Mouse (Mus musculus) embryonic facial prominence, embryonic 13.5 days (tissue): ENCODE data around the gene Rnase10. TPM values are rescaled to one million over a fixed set of nuclear protein-coding genes. Genes with fewer than 3 reads are reported as not detected.
"Not testable (repeated sequence)": the region's sequence is repeated elsewhere in the genome, so short reads cannot be mapped to it uniquely, and the experiment has no call there.

Source experiments
- ATAC-seq: fragments of 200-750 bp; cut with Nextera tagmentation; 2 replicates; pipeline ENCODE4 v1.8.0; 2017; ENCODE audit warnings: low read depth; ENCODE audit not compliant: insufficient number of reproducible peaks, insufficient read depth, low FRiP score, low TSS enrichment
- H3K27ac ChIP-seq: fragments of 300-500 bp; sonication (generic); 2 replicates; pipeline ENCODE4 v1.5.1; 2015; ENCODE audit warnings: moderate library complexity, mild to moderate bottlenecking, inconsistent platforms
- H3K27me3 ChIP-seq: fragments of 300-500 bp; sonication (generic); 2 replicates; pipeline ENCODE4 v1.6.1; 2015; ENCODE audit warnings: mild to moderate bottlenecking, inconsistent platforms
- H3K36me3 ChIP-seq: fragments of 300-500 bp; sonication (generic); 2 replicates; pipeline ENCODE4 v1.6.1; 2015; ENCODE audit warnings: mild to moderate bottlenecking, inconsistent platforms
- H3K4me1 ChIP-seq: fragments of 300-500 bp; sonication (generic); 2 replicates; pipeline ENCODE4 v1.6.1; 2015; ENCODE audit warnings: inconsistent platforms
- H3K4me2 ChIP-seq: fragments of 300-500 bp; sonication (generic); 2 replicates; pipeline ENCODE4 v1.6.1; 2015; ENCODE audit warnings: moderate library complexity, mild to moderate bottlenecking, inconsistent platforms
- H3K4me3 ChIP-seq: fragments of 300-500 bp; sonication (generic); 2 replicates; pipeline ENCODE4 v1.5.1; 2015; ENCODE audit warnings: mild to moderate bottlenecking, inconsistent platforms
- H3K9ac ChIP-seq: fragments of 300-500 bp; sonication (generic); 2 replicates; pipeline ENCODE4 v1.6.1; 2015; ENCODE audit warnings: mild to moderate bottlenecking, inconsistent platforms
- H3K9me3 ChIP-seq: fragments of 300-500 bp; sonication (generic); 2 replicates; pipeline ENCODE4 v1.6.1; 2016; ENCODE audit warnings: inconsistent platforms
- WGBS: fragments of 180-500 bp; shearing (Covaris S2); methylation state at CpG from one replicate; pipeline ENCODE4 v1.1.7; 2015; ENCODE audit warnings: mixed read lengths; 5-methylcytosine and 5-hydroxymethylcytosine counted together
- polyA plus RNA-seq: library from polyadenylated mRNA; unstranded; fragments of >200 nt; fragmentation: Nextera tagmentation; extraction: Ambion mirVana; gene quantifications from 2 replicates; pipeline ENCODE4 v1.2.1, GENCODE M21; 2015

Gene Rnase10
- polyA plus RNA-seq = 0.18 and 0.29 TPM in 2 replicates

- ATAC-seq = no peak
- no peaks in the 10 kb centered on the region for H3K9me3 ChIP-seq
- H3K4me2 ChIP-seq = no peak within 1 kb of the TSS
- H3K9ac ChIP-seq = no peak within 1 kb of the TSS
- peak within 1 kb of the TSS; percentile 84 for H3K27ac ChIP-seq
- H3K4me1 ChIP-seq = peaks cover 17% of the 10 kb centered on the region; the same call in 1 of the 2 replicates
- H3K36me3 ChIP-seq = no peaks in the 10 kb centered on the region
- no peaks in the 10 kb centered on the region for H3K27me3 ChIP-seq
- 45% methylated on average over 8 of the region's 8 CpGs for WGBS
- H3K4me3 ChIP-seq = no peak within 1 kb of the TSS
Measured at GRCm38 (mm10) chr14:51007152-51007801, at the start of gene Rnase10. Gene Rnase10 (plus strand): TSS chr14:51007751.

GRCm38 (mm10) chr14:50958289-50958995 is 49.1 kb upstream of the Rnase10 start:
- H3K27me3 ChIP-seq, H3K4me3 ChIP-seq, H3K9me3 ChIP-seq, H3K9ac ChIP-seq, H3K4me1 ChIP-seq, ATAC-seq, H3K36me3 ChIP-seq, H3K27ac ChIP-seq, H3K4me2 ChIP-seq: not testable (repeated sequence)
- 88% methylated on average over 5 of the region's 5 CpGs for WGBS

- ATAC-seq = no peak
- H3K9ac ChIP-seq = no peak overlapping the region
- 73% methylated on average over 5 of the region's 5 CpGs for WGBS
Measured at GRCm38 (mm10) chr14:50968216-50968980, 39.2 kb upstream of the Rnase10 start.

GRCm38 (mm10) chr14:50969041-50969440 is 38.5 kb upstream of the Rnase10 start:
- H3K36me3 ChIP-seq = no peaks in the 10 kb centered on the region
- no peak for ATAC-seq
- H3K4me1 ChIP-seq = no peaks in the 10 kb centered on the region
- H3K27me3 ChIP-seq = no peaks in the 10 kb centered on the region
- H3K27ac ChIP-seq = no peak overlapping the region
- no peak overlapping the region for H3K9ac ChIP-seq
- no peaks in the 10 kb centered on the region for H3K9me3 ChIP-seq
- WGBS = 0% methylated on average over 1 of the region's 1 CpGs
- no peak overlapping the region for H3K4me3 ChIP-seq
- H3K4me2 ChIP-seq = no peak overlapping the region

More at GRCm38 (mm10) chr14:50968216-50968980, 39.2 kb upstream of the Rnase10 start:
- Histone ChIP-seq H3K4me2 (no peak overlapping the region), H3K9me3 (no peaks in the 10 kb centered on the region), H3K4me1 (no peaks in the 10 kb centered on the region), H3K4me3 (no peak overlapping the region), H3K27ac (no peak overlapping the region), H3K36me3 (no peaks in the 10 kb centered on the region), H3K27me3 (no peaks in the 10 kb centered on the region)

- WGBS = 27% methylated on average over 12 of the region's 12 CpGs
- no peak for ATAC-seq
- Histone ChIP-seq H3K4me1 (no peaks in the 10 kb centered on the region), H3K27me3 (no peaks in the 10 kb centered on the region), H3K9ac (no peak overlapping the region), H3K36me3 (no peaks in the 10 kb centered on the region), H3K9me3 (no peaks in the 10 kb centered on the region), H3K4me2 (0 out of 2 replicates have a peak overlapping the region, but pooled peaks have one; percentile 3), H3K27ac (no peak overlapping the region), H3K4me3 (no peak overlapping the region)
Measured at GRCm38 (mm10) chr14:50969558-50970544, 37.7 kb upstream of the Rnase10 start.

- ATAC-seq = no peak
- H3K36me3 ChIP-seq = no peaks in the 10 kb centered on the region
- H3K4me2 ChIP-seq = no peak overlapping the region
- H3K27ac ChIP-seq = no peak overlapping the region
- H3K4me3 ChIP-seq = no peak overlapping the region
- no peaks in the 10 kb centered on the region for H3K4me1 ChIP-seq
- no peaks in the 10 kb centered on the region for H3K27me3 ChIP-seq
- H3K9me3 ChIP-seq = no peaks in the 10 kb centered on the region
- WGBS = 64% methylated on average over 1 of the region's 1 CpGs
- H3K9ac ChIP-seq = no peak overlapping the region
Measured at GRCm38 (mm10) chr14:50970822-50971221, 36.7 kb upstream of the Rnase10 start.

- H3K4me1 ChIP-seq, H3K27ac ChIP-seq, H3K9ac ChIP-seq, H3K9me3 ChIP-seq, H3K4me3 ChIP-seq, H3K27me3 ChIP-seq, ATAC-seq, H3K36me3 ChIP-seq, H3K4me2 ChIP-seq: not testable (repeated sequence)
- 93% methylated on average over 5 of the region's 5 CpGs for WGBS
Measured at GRCm38 (mm10) chr14:50973054-50973453, 34.5 kb upstream of the Rnase10 start.

GRCm38 (mm10) chr14:50973700-50974099 is 33.9 kb upstream of the Rnase10 start:
- Histone ChIP-seq H3K9me3 (no peaks in the 10 kb centered on the region), H3K4me1 (no peaks in the 10 kb centered on the region; the same call in 1 of the 2 replicates), H3K27me3 (no peaks in the 10 kb centered on the region), H3K27ac (no peak overlapping the region), H3K36me3 (no peaks in the 10 kb centered on the region), H3K9ac (no peak overlapping the region), H3K4me3 (no peak overlapping the region), H3K4me2 (no peak overlapping the region)
- 43% methylated on average over 4 of the region's 4 CpGs for WGBS
- ATAC-seq = no peak

GRCm38 (mm10) chr14:50975001-50975400 is 32.5 kb upstream of the Rnase10 start:
- Histone ChIP-seq H3K4me1 (no peaks in the 10 kb centered on the region; the same call in 1 of the 2 replicates), H3K9me3 (no peaks in the 10 kb centered on the region), H3K4me3 (no peak overlapping the region), H3K27ac (no peak overlapping the region), H3K9ac (no peak overlapping the region), H3K4me2 (no peak overlapping the region), H3K36me3 (no peaks in the 10 kb centered on the region), H3K27me3 (no peaks in the 10 kb centered on the region)
- no peak for ATAC-seq
- 47% methylated on average over 5 of the region's 5 CpGs for WGBS

- no peak for ATAC-seq
- no peaks in the 10 kb centered on the region; the same call in 1 of the 2 replicates for H3K4me1 ChIP-seq
- H3K27ac ChIP-seq = no peak overlapping the region
- H3K36me3 ChIP-seq = no peaks in the 10 kb centered on the region
- H3K4me3 ChIP-seq = no peak overlapping the region
- no peaks in the 10 kb centered on the region for H3K27me3 ChIP-seq
- whole genome bisulfite sequencing = 12% methylated on average over 9 of the region's 9 CpGs
- peak overlapping the region; percentile 32 for H3K4me2 ChIP-seq
- peak overlapping the region; percentile 27; the same call in 1 of the 2 replicates for H3K9ac ChIP-seq
- no peaks in the 10 kb centered on the region for H3K9me3 ChIP-seq
Measured at GRCm38 (mm10) chr14:50976674-50977073, 30.9 kb upstream of the Rnase10 start.

- not testable (repeated sequence) for H3K4me3 ChIP-seq, H3K4me1 ChIP-seq, H3K9ac ChIP-seq, H3K27me3 ChIP-seq, H3K36me3 ChIP-seq, ATAC-seq, H3K4me2 ChIP-seq, H3K27ac ChIP-seq, H3K9me3 ChIP-seq
- WGBS = 89% methylated on average over 6 of the region's 6 CpGs
Measured at GRCm38 (mm10) chr14:50978451-50978850, 29.1 kb upstream of the Rnase10 start.
